Mouse (Mus musculus): ENCODE measurements around the gene Hnrnpu.

DNA sequence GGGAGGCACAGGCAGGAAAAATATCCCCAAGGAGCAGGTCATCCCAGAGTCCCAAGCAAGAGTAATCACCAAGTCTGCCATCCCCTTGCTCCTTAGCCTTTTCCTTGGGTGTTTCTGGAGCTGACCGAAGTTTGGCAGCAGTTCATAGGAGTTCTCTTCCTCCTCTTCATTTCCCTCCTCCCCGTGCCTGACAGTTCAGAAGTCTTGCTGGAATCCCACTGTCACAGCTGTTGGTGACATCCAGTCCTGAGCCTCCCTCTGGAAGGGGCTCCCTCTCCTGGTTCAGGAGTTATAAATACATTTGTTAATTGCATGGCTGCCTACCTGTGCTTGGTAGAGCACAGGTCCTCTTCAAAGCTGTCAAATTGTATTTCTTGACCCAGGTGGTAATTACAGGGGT is 28.1 kb downstream of the Hnrnpu start:
- TF ChIP-seq CTCF (IDR thresholded peaks at IDR 0.05; ENCODE audit: extremely low read depth, insufficient read depth, insufficient read length, insufficient replicate concordance): no peak
- TF ChIP-seq POLR2A (IDR thresholded peaks at IDR 0.05; ENCODE audit: low read depth, low read length): no peak
